Mouse (Mus musculus) G1E-ER4 (cell line): ENCODE data around the gene Sh3bp4. TPM values are rescaled to one million over a fixed set of nuclear protein-coding genes. Genes with fewer than 3 reads are reported as not detected.

Experiments used
- GATA1 ChIP-seq: IDR thresholded peaks from one replicate; pipeline ENCODE4 v1.8.0; 2012; ENCODE audit warnings: low read length, inconsistent platforms
- polyA plus RNA-seq: library from polyadenylated mRNA; stranded (reverse); fragments of >175 nt; gene quantifications from 2 replicates; pipeline ENCODE4 v1.2.3, GENCODE M21; 2012

The Sh3bp4 gene
- polyA plus RNA-seq, 1 experiment = not detected

DNA sequence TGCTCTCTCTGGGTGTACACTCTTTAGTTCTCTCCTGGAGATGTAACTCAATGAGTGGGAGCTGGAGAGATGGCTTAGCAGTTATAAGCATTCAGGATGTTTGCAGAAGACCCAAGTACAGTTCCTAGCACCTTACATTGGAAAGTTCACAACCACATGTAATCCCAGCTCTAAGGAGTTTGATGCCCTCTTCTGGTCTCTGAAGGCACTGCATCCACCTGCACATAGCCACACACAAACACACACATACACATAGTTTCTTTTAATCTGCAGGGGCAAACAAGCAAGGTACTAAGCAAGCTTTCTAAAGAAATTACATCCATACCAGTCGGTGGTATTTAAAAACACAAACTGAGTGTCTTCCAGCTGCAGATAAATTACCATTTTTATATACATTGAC lies 12.2 kb upstream of the Sh3bp4 start:
- TF ChIP-seq GATA1 = no peak

DNA sequence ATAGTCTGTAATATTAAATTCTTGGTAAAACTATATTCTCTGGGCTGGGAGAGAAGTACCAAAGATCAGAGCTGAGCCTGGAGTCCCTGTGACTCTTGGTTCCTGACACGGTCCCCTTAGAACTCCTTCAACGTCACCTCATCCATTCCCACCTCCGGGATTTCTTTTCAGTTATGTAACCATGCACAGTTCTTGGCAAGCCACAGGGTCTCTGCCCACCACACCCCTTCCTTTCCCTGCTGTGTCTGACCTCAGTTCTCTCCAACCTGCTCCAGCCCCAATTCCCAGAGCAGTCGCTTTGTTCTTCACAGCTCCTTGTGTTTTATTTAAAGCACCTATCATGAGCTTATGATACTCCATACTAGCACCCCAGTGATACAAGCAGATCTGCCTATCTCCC lies 7.2 kb upstream of the Sh3bp4 start:
- no peak for TF ChIP-seq GATA1

DNA sequence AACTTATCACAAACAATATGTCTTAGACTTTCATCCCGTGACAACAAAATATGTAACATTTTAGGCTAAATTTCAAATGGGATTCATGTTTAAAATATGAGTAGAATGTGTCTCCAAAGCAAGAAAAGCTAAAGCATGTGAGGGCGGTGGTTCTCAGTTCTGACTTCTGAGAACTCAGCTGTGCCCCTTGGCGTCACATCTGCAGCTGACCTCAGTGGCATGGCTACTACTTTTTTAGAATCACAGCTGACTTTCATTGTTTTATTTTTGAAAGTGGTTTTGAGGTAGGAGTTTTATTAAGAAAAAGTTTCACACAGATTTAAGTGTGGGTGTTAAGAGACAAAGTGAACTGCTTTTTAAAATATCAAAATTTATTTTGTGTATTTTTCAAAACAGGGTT lies 6.4 kb upstream of the Sh3bp4 start:
- TF ChIP-seq GATA1 = no peak

DNA sequence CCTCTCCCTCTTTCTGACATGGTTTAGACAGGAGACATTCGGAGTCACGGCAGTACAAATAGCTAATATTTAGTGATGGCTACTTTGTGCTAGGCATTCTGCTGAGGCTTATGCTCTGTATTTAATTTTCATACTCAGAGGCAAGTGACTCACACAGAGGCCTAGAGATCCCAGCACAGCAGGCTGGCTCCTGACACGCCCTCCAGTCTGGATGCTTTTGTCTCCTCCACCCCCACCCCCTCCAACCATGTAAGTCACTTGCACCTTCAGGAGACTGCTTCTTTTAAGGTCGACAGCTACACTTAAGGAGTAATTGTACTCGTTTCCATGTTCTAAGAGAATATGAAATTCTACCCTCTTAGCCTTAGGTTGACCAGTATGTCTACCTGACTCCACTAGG lies 1.4 kb upstream of the Sh3bp4 start:
- TF ChIP-seq GATA1 = no peak

DNA sequence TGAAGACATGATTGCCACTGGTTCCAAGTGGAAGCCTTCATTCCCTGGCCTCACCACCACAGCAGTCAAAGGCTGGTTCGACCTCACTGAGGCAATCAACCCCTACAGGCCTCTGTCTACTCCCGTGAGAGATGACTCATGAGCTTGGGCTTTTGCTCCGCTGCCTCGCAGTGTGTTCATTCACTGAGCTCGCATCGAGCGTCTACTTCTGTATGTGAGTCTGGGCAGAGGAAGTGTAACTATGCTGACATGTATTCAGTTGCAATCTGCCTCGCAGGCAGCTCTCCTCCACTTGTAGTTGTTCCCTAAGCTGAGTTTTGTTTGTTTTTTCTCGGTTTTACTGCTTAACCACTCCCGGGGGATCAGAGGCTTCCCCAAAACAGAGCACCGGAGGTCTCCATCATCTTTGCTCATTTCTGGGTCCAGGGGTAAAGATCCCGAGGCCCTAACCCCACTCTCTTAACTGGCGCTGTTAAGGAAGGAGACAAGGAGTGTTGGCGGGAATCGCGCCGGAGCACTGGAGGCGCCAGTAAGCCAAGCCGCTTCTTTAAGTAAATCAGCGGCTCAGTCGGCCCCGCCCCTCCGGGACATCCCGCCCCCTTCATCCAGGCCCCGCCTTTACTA lies 624 bp upstream of the Sh3bp4 start:
- TF ChIP-seq GATA1 = no peak

DNA sequence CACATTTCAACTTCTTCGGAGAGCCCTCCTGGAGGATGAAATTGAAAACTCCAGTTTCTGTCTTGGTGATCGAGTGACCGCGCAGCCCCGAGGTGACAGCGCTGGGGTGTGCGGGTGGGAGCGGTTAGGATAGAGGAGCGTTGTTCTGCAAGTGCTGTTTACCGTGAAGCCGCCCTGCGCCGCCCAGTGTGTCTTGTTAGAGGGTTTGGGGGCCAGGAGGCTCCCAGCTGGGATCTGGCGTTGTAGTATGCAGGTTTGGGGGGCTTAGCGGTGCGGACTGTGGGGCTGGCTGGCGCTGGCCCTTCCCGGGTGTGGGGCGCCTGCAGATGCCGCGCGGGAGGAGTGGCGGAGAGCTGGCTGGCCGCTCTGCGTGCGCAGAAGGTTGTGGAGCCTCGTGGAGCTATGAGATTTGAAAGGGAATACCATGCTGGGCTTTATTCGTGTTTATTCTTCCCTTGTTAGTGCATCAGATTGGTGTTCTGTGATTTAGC lies 701 bp downstream of the Sh3bp4 start:
- no peak for TF ChIP-seq GATA1

DNA sequence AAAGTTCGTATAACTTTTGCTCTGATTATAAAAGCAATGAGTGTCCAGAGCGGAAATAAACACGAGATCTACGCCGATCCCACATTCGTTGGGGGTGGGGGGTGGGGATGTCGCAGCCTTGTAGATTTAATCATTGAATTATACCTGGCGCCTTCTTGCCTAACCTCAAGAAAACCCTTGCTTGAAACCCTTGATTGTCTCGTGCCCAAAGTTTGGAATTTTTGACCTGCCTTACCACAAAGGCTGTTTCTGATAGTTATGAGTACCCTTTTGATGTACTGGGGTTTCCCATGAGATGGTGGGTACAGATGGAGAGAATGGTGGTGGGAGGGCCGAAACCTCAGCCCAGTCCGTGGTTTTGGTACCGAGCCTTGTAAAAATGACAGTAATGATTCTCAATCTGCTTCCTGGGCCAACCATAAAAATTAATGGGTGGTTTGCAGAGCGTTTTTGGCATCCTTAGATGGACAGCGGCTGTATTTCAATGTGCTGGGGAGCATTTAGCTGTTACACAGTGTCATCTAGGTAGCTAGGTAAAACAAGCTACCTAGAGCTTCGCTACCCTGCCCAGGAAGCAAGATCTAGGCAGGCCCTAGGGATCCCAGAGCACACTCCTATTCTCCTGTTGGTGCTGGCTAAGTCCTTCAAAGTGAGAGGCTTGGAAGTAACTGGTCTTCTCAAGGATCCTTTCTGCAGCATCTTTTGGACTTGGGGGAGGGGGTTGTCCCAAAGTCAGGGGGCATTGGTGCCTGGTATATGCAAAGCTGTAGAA lies 1.3 kb downstream of the Sh3bp4 start:
- no peak for TF ChIP-seq GATA1

DNA sequence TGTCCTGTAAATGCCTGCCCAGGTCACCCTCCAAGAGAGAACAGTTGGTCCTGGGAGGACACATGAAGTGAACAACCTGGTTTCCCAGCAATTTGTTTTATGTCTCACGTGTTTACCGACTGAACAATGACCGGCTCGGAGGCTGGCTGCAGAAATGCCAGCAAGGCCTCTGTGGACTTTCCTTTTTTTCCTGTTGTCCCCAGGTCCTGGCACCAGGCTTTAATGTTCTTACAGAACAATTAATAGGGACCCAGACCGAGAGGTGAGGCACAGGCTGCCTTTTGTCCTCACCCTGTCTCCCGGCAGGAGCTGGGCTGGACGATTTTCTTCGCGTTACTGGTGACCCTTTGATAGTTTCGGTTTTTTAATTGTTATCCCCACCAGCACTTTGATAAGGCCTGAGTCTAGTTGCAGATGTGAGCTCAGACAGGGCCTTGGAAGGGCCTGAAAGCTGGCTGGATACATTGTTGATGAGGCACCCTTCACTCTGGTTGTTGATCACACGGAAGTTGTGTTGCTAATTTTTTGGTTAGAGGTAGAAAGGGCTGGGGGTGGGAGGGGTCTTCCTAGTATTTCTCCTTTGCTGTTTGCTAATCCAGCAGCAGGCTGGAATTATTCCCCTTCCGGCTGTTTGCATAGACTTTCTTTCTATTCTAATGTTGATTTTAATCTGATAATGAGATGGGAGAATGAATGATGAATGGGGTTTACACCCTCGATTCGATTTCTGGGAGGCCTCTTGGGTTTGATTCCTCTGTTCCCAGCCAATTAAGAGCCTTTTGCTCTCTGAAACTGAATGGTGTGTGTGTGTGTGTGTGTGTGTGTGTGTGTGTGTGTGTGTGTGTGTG lies 2.2 kb downstream of the Sh3bp4 start:
- no peak for TF ChIP-seq GATA1

DNA sequence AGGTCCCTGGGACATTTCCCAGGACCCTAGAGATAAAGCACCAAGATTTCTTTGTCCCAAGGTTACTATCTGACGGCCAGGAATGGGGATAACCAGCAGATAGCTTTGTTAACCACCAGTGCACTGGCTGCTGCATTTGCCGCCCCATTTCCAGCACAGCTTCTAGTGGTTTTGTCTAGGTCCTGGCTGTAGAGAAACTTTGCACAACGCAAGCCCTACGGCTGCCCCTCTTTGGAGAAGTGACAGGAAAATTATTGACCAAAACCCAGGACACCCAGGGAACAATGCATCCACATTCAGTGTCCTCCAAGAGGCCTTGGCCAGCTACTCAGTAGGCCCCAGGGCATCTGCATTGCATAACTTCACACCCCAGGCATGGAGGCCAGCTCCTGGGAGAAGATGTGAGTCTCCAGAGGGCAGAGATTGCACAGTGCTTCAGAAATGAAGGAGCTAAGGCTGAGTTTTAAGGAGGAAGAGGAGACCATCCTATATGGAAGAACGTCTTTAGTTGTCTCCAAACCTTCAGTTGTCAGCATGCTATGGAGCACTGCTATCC lies 3.2 kb downstream of the Sh3bp4 start:
- TF ChIP-seq GATA1 = no peak

DNA sequence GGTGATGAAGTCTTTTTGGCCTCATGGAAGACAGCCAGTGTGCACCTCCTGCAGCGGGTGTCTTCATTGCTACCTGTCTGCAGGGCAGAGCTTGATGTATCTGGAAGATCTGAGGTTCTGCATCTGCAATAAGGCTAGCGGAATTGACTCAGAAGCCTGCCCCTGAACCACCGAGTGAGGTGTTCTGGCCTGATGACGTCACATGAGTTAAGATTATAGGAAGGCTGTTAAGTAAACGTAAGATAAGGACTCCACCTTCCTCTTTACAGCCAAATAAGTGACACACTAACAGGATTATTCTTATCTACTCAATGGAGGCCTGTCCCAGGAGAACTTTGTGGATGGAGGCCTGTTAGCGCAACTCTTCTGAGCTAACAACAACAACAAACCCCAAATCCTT lies 4.5 kb downstream of the Sh3bp4 start:
- no peak for TF ChIP-seq GATA1

DNA sequence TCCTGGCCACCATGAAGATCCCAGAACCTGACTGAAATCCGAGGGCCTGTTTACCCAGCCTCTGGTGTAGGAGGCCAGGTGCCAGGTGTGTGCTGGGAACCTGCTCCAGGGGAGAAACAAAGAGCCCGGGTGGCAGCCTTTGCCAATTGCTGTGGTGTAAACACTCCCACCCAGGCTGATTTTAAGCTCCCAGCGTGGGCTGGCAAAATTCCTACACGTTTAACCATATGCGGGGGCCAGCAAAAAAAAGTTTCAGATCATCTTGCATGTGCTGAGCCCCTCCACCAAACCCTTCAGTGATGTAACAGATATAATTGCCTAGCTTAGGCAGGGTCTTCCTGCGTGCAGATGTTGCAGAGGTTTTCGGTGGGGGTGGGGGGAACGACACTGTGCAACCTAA lies 4.9 kb downstream of the Sh3bp4 start:
- TF ChIP-seq GATA1 = no peak

DNA sequence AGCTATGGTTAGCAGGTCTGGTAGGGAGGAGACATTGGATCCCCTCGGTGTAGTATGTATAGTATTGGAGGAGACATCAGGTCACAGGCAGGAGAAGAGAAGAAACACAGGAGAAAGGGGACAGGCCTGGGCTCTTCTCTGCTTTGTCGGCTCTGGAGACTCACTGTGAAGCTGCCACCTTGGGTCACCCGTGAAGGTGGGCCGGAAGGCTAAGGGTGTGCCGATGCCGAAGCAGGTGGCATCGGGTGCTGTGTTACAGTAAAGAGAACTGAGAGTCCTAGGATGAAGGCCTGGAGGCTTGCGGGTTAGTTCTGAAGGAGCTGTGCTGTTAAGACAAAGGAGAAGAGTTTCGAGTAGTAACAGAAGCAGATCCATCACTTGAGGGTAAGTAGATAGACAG lies 6.6 kb downstream of the Sh3bp4 start:
- TF ChIP-seq GATA1 = no peak

DNA sequence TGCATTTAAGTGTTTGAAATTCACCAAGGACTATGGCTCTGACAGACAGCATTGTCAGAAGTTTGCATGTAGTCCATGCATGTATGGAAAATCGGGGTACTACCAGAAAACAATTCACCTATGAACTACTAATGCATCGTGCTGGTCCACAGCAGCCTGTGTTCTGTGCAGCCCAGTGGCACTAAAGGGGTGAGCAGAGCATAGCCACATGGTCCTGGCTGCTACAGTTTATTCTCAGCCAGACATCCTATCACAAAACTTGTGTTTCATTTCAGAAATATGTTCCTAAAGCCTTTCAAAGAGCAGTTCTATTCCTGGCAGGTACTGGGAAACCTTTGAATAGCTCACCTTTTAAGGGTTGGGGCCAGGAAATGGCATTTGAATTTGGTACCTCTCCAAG lies 8.0 kb downstream of the Sh3bp4 start:
- TF ChIP-seq GATA1 = no peak

DNA sequence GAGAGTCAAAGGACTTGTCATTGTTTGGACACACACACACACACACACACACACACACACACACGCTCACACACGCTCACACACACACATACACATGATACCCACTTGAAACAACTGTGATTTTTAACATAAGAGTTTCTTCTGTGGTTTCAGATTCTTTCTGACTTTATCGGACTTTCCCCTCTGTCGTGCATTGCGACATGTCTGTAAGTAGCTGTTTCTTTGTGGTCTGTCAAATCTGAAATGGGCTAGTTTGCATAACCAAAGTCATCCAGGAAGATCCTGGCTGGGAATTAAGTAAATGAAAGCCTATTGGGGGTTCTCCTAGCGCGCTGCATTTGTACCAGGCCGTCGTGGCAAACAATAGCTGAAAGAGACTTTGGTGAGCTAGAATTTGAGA lies 8.5 kb downstream of the Sh3bp4 start:
- TF ChIP-seq GATA1 = no peak

DNA sequence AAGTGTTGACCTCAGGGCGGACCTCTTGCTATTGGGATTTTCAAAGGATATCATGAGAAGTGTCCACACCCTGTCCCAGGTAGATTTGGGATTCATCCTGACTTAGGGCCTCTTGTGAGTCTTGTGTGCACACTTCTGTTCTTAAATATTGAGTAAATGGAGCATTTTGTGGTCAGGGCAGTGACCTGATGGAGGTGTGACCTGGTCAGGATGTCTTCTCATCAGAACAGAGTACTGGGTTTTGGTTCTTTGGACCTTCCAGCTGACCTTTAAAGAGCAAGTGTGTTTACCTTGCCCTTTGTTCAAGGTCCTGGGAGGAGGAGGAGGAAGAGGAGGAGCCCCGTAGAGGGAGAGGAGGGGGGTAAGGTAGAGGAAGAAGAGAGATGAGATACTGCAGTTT lies 9.0 kb downstream of the Sh3bp4 start:
- TF ChIP-seq GATA1 = no peak

DNA sequence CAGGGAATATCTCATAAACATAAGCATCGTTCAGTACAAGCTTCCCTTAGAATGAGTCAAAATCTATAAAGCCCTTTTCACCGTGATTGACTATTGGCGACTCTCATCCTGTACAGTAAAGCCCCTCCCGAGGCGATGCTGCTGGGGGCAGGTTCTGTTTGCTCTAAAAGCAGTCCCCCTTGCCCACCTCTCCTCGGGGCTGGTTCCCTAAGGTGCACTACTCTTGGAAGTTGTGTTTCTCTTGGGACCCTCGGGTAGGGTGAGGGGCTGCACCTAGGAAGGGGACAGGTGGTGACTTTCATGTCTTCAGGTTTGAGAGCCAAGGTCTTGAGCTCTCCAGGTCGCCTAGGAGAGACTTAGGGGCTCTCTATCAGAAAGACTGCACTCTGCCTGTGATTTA lies 10.2 kb downstream of the Sh3bp4 start:
- no peak for TF ChIP-seq GATA1

DNA sequence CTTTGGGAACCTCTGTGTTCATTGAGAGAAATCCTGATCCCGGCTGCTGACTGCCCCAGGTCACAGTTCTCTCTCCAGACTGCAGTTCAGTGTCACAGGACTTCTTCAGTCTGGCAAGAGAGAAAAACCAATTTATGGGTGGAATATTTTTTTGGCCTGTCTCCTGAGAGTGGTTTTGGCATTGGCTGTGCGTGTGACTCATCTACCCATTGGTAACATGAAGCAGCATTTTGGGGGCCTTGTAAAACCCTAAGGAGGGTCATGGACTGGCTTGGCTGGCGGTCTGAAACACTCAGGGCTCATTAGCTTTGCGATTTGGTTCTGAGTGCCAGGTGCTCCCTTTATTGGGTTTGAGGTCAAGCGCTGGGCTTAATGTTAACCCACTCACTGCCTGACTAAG lies 10.6 kb downstream of the Sh3bp4 start:
- no peak for TF ChIP-seq GATA1
